Mouse (Mus musculus) lung, postnatal 25 days (tissue): ENCODE measurements around the gene Efhc1.
"Not testable (repeated sequence)": the region's sequence is repeated elsewhere in the genome, so short reads cannot be mapped to it uniquely, and the experiment has no call there.

Experiments used
- DNase-seq: peaks from one replicate; pipeline ENCODE4 v3.0.0; 2022; ENCODE audit warnings: low spot score

Gene Efhc1

GRCm38 (mm10) chr1:20951300-20951763 lies at the start of gene Efhc1:
Efhc1 (plus strand) TSS chr1:20951626.
- peak; percentile 93 for DNase-seq

GRCm38 (mm10) chr1:20905501-20906127 lies 45.8 kb upstream of the Efhc1 start:
- DNase-seq, result no peak

GRCm38 (mm10) chr1:20906128-20906515 lies 45.3 kb upstream of the Efhc1 start:
- no peak for DNase-seq

GRCm38 (mm10) chr1:20908541-20908940 lies 42.9 kb upstream of the Efhc1 start:
- DNase-seq, result no peak

DNA sequence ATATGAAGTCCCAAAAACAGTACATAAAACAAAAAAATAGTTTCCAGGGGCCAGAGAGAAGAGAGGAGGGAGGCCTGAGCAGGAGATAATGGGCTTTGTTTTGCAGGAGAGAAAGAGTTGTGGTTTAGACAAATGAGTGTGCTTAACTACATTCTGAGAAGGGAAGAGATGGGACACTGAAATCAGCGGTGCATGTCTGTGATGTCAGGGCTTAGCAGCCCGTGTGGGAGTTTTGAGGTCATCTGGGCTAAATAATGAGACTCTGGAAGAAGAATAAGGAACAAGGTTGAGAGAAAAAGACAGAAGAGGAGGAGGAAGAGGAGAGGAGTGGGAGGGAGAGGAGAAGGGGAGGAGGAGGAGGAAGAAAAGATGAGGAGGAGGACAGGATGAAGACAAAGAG lies 39.3 kb upstream of the Efhc1 start:
- no peak for DNase-seq

DNA sequence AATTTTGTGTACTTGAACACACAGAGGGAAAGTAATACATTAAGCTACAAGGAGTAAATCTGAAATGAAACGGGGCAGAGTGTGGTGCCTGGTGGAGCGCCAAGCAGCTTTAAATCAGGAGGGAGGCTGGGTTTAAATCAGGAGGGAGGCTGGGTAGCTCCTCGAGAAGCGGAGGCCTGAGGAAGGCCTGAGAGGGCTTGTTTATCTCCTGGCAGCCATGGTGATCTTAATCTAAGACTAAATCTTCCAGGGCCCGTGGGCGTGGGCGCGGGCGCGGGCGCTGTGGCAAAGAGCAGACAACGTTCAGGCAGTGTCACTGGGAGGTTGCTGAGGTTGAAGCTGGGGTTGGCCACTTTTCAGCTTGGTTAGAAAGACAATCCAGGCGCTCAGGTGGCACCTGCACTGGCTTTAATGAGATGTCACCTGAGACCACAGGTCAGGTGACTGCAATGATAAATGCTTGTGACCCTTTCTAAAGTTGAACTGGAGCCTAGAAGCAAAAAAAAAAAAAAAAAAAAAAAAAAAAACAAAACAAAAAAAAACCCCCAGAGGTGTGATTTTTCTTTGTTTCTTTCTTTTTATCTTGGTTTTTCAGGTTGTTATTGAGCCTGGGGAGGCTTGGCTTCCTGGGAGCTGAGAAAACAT lies 38.8 kb upstream of the Efhc1 start:
- DNase-seq, result no peak

DNA sequence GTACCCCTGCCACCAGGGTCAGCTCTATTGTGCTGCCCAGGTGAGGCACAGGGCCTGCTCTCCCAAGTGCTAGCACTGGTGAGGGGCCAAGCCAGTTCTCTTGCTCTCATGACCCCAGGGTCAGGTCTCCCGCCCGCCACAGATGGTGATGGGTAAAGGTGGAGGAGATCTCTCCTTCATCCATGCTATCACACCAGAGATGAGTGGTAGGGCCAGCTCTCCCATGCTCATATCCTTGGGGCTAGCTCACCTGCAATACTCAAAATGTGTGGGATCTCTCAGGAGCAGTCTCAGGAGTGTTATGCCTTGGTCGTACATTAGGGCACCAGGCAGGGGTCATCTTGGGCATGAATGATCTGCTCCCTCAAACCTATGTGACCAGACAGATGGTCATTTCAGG lies 36.7 kb upstream of the Efhc1 start:
- no peak for DNase-seq

GRCm38 (mm10) chr1:20915608-20916007 lies 35.8 kb upstream of the Efhc1 start:
- DNase-seq, result no peak

GRCm38 (mm10) chr1:20917496-20918050 lies 33.9 kb upstream of the Efhc1 start:
- no peak for DNase-seq

DNA sequence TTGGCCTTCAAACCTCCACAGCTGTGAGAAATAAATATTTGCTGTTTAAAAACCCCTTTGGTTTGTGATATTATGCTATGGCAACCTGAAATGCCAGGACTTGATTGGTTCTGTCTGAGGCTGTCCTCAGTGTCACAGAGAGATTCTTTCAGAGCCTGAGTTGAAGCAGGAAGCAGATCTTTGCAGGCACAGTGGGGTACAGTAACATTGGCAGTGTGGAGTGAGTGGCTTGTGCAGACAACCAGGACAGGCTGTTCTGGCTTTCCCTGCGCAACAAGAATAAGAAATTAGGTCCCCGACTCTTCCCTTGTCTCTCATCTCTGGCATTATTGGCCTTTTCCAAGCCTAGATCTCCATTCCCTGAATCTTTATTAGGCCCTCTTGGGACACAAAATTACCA lies 31.7 kb upstream of the Efhc1 start:
- DNase-seq, result no peak

DNA sequence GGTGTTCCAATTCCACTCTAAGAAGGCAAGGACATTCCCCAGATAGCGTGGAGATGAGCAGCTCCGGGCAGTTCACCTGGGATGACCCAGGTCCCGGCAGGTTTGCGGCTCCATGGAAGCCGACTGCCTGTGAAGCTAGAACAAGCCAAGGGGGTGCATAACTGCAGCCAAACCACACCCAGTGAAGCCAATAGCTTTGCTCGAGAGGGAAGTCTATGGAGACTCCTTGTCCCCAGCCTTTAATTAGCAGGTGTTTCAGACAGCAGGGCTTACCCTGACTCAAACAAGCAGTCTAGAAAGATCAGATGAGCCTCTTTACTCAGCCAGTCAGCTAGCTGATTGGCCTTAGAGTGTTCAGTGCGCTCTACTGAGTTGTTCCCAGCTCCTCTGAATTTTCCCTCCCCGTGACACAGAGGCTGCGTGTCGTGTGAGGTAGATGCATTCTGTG lies 30.3 kb upstream of the Efhc1 start:
- DNase-seq, result peak; percentile 37

GRCm38 (mm10) chr1:20922612-20923399 lies 28.6 kb upstream of the Efhc1 start:
- peak; percentile 30 for DNase-seq

- DNase-seq, result not testable (repeated sequence)
Measured at GRCm38 (mm10) chr1:20925324-20925723, 26.1 kb upstream of the Efhc1 start.

- DNase-seq, result no peak
Measured at GRCm38 (mm10) chr1:20925926-20926325, 25.5 kb upstream of the Efhc1 start.

- DNase-seq, result no peak
Measured at GRCm38 (mm10) chr1:20926376-20926775, 25.1 kb upstream of the Efhc1 start.

- no peak for DNase-seq
Measured at GRCm38 (mm10) chr1:20928487-20928886, 22.9 kb upstream of the Efhc1 start.

DNA sequence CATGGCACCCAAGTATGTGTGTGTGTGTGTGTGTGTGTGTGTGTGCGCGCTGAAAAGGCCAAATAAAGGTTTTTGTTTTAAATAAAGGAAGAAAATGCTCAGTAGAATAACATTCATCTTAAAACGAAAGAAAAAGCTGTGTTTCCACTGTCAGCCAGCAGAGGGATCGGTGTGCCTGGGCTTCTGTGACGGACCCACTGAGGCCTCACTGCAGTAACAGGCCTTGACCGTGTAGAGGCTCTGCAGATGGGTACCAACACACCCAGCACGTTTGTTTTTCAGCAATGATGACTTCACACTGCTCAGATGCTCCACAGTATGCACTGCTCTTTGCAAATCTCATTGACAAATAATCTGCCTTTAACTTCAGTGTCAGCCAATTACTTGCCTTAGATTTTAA lies 18.0 kb upstream of the Efhc1 start:
- DNase-seq, result peak; percentile 64

- DNase-seq, result no peak
Measured at GRCm38 (mm10) chr1:20935106-20935505, 16.3 kb upstream of the Efhc1 start.

- peak; percentile 68 for DNase-seq
Measured at GRCm38 (mm10) chr1:20939046-20939445, 12.4 kb upstream of the Efhc1 start.

DNA sequence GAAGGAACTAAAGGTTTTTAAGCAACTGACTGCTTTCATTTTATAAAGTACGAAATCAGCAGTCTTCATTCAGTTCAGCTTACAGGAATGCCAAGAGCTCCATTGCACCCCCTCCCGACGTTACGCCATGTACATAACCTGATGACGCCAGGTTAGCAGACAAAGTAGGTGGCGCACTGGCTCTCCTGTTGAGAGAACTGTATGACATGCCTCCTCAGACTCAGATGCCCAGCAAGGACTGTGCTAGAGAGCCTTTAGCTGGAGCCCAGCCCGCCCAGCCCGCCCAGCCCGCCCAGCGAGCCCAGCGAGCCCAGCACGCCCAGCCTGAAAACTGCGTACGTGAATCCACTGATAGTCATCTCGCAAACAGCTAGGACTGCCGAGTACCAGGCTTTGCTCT lies 11.3 kb upstream of the Efhc1 start:
- peak; percentile 79 for DNase-seq

- DNase-seq, result no peak
Measured at GRCm38 (mm10) chr1:20941322-20941721, 10.1 kb upstream of the Efhc1 start.

DNA sequence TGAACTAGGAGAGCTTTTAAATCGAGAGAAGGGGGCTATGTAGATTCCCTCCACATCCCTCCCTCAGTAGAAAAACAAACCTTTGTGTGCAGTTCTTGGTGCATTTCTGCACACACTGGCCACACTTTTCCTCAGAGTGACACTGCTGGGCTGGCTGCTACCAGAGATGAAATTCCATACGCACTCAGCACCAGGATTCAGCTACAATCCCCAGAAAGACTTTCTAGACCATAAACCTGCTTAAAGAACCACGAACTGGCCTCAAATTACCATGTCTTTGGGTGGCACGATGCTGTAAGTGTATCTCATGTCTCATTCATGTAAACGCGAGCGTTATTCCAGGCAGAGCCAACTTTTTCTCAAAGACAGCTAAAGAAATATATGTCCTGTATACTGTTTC lies 9.6 kb upstream of the Efhc1 start:
- no peak for DNase-seq

DNA sequence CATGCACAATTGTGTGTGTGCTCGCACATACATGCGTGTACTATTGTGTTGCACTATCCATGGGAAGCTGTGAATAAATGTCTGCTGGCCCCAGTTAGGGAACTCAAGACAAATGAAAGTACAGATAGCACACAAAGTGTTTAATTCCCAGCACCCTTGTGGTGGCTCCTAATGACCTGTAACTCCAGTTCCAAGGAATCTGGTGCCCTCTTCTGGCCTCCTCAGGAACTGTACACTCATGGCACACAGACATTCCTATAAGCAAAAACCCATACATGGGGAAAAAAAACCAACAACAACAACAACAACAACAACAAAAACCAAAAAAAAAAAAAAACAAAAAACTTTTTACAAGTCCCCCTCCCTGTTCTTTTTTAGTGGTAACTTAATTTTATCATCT lies 8.4 kb upstream of the Efhc1 start:
- DNase-seq, result no peak
